Mouse (Mus musculus) stomach, postnatal 0 days (tissue): ENCODE results near the gene Wdr17. TPM values are rescaled to one million over a fixed set of nuclear protein-coding genes. Genes with fewer than 3 reads are reported as not detected.

Experiments
- ATAC-seq: fragments of 200-750 bp; cut with Nextera tagmentation; 2 replicates; pipeline ENCODE4 v1.8.0; 2017; ENCODE audit not compliant: low FRiP score, low TSS enrichment
- DNase-seq: peaks from one replicate; pipeline ENCODE4 v3.0.0-alpha.2; 2016; ENCODE audit warnings: low spot score
- H3K27ac ChIP-seq: fragments of 300-500 bp; sonication (generic); replicated peaks from 2 replicates; pipeline ENCODE4 v1.5.1; 2014; ENCODE audit warnings: mild to moderate bottlenecking, control low read depth
- H3K27me3 ChIP-seq: fragments of 300-500 bp; sonication (generic); 2 replicates; pipeline ENCODE4 v1.6.1; 2014; ENCODE audit warnings: low read length; ENCODE audit not compliant: control insufficient read depth, insufficient read depth
- H3K36me3 ChIP-seq: fragments of 300-500 bp; sonication (generic); 2 replicates; pipeline ENCODE4 v1.6.1; 2014; ENCODE audit warnings: low read length, mixed read lengths; ENCODE audit not compliant: control insufficient read depth, insufficient read depth
- H3K4me1 ChIP-seq: fragments of 300-500 bp; sonication (generic); replicated peaks from 2 replicates; pipeline ENCODE4 v1.6.1; 2014; ENCODE audit warnings: antibody characterized with exemption; ENCODE audit not compliant: control insufficient read depth, insufficient read depth
- H3K4me2 ChIP-seq: fragments of 300-500 bp; sonication (generic); replicated peaks from 2 replicates; pipeline ENCODE4 v1.6.1; 2014; ENCODE audit warnings: low read depth, mild to moderate bottlenecking, control low read depth, moderate library complexity
- H3K4me3 ChIP-seq: fragments of 300-500 bp; sonication (generic); 2 replicates; pipeline ENCODE4 v1.5.1; 2014; ENCODE audit warnings: low read depth, low read length, control low read depth
- H3K9ac ChIP-seq: fragments of 300-500 bp; sonication (generic); 2 replicates; pipeline ENCODE4 v1.6.1; 2014; ENCODE audit warnings: mild to moderate bottlenecking, low read length, control low read depth, mixed read lengths
- H3K9me3 ChIP-seq: fragments of 300-500 bp; sonication (generic); 2 replicates; pipeline ENCODE4 v1.6.1; 2016; ENCODE audit warnings: low read length; ENCODE audit not compliant: control insufficient read depth
- CTCF ChIP-seq: IDR thresholded peaks from 2 replicates; pipeline ENCODE4 v1.5.1; 2016; ENCODE audit warnings: antibody characterized with exemption, low read depth, mild to moderate bottlenecking, moderate library complexity
- EP300 ChIP-seq: optimal IDR thresholded peaks from 2 replicates; pipeline ENCODE3; 2016; ENCODE audit warnings: antibody characterized with exemption
- WGBS: fragments of 180-500 bp; shearing (Covaris S2); extraction: QIAGEN DNeasy Blood & Tissue Kit; methylation state at CpG from one replicate; pipeline ENCODE4 v1.1.7; 2014; 5-methylcytosine and 5-hydroxymethylcytosine counted together
- polyA plus RNA-seq: library from polyadenylated mRNA; unstranded; fragments of >200 nt; fragmentation: Nextera tagmentation; extraction: Ambion mirVana; gene quantifications from 2 replicates; pipeline ENCODE4 v1.2.1, GENCODE M21; 2015

Wdr17 gene
- polyA plus RNA-seq, 1 experiment from 2014 or later: 0.06 TPM

- Histone ChIP-seq H3K4me2 (peak within 1 kb of the TSS; percentile 53), H3K27me3 (no peaks in the 10 kb centered on the region), H3K27ac (no peak within 1 kb of the TSS), H3K9me3 (no peaks in the 10 kb centered on the region), H3K4me1 (no peaks in the 10 kb centered on the region), H3K4me3 (peak within 1 kb of the TSS; percentile 23; the same call in 1 of the 2 replicates), H3K36me3 (no peaks in the 10 kb centered on the region), H3K9ac (peak within 1 kb of the TSS; percentile 38; the same call in 1 of the 2 replicates)
- ATAC-seq (peak; percentile 32; the same call in 1 of the 2 replicates), DNase-seq (peak; percentile 32)
- WGBS: 12% methylated on average over 21 of the region's 21 CpGs
- no peak for TF ChIP-seq CTCF
- TF ChIP-seq EP300: no peak
Observed at GRCm38 (mm10) chr8:54600671-54601251, 286.2 kb downstream of the Wdr17 start, which contains the start of gene Spata4. Gene Spata4, plus strand, starts transcription at chr8:54600781.

- Histone ChIP-seq H3K9ac (no peak overlapping the region), H3K36me3 (no peaks in the 10 kb centered on the region), H3K4me1 (no peaks in the 10 kb centered on the region), H3K27me3 (no peaks in the 10 kb centered on the region), H3K27ac (no peak overlapping the region), H3K9me3 (no peaks in the 10 kb centered on the region), H3K4me2 (no peak overlapping the region), H3K4me3 (no peak overlapping the region)
- no peak for ATAC-seq
- 84% methylated on average over 2 of the region's 2 CpGs for WGBS
- no peak for DNase-seq
- no peak for TF ChIP-seq CTCF
- TF ChIP-seq EP300: no peak
Observed at GRCm38 (mm10) chr8:54597386-54597785, 289.6 kb downstream of the Wdr17 start.

- H3K9me3 ChIP-seq: no peaks in the 10 kb centered on the region
- ATAC-seq (no peak), DNase-seq (no peak)
- H3K27ac ChIP-seq: no peak overlapping the region
- no peaks in the 10 kb centered on the region for H3K36me3 ChIP-seq
- H3K4me1 ChIP-seq: no peaks in the 10 kb centered on the region
- H3K27me3 ChIP-seq: no peaks in the 10 kb centered on the region
- no peak for TF ChIP-seq EP300
- TF ChIP-seq CTCF: no peak
- H3K4me3 ChIP-seq: no peak overlapping the region
- H3K9ac ChIP-seq: no peak overlapping the region
- 80% methylated on average over 2 of the region's 2 CpGs for WGBS
- H3K4me2 ChIP-seq: no peak overlapping the region
Observed at GRCm38 (mm10) chr8:54596940-54597339, 290.0 kb downstream of the Wdr17 start.

- no peak overlapping the region for H3K9ac ChIP-seq
- H3K27me3 ChIP-seq: no peaks in the 10 kb centered on the region
- no peak for DNase-seq
- no peak for TF ChIP-seq CTCF
- TF ChIP-seq EP300: no peak
- H3K4me2 ChIP-seq: no peak overlapping the region
- 74% methylated on average over 2 of the region's 2 CpGs for WGBS
- H3K36me3 ChIP-seq: no peaks in the 10 kb centered on the region
- H3K4me3 ChIP-seq: no peak overlapping the region
- H3K27ac ChIP-seq: no peak overlapping the region
- no peaks in the 10 kb centered on the region for H3K9me3 ChIP-seq
- H3K4me1 ChIP-seq: no peaks in the 10 kb centered on the region
- no peak for ATAC-seq
Observed at GRCm38 (mm10) chr8:54596051-54596450, 290.9 kb downstream of the Wdr17 start.

- DNase-seq: no peak
- H3K27ac ChIP-seq: no peak overlapping the region
- WGBS: 72% methylated on average over 5 of the region's 5 CpGs
- H3K27me3 ChIP-seq: no peaks in the 10 kb centered on the region
- no peak overlapping the region for H3K9ac ChIP-seq
- no peaks in the 10 kb centered on the region for H3K36me3 ChIP-seq
- no peak for ATAC-seq
- H3K4me1 ChIP-seq: no peaks in the 10 kb centered on the region
- no peak overlapping the region for H3K4me3 ChIP-seq
- no peaks in the 10 kb centered on the region for H3K9me3 ChIP-seq
- H3K4me2 ChIP-seq: no peak overlapping the region
- TF ChIP-seq EP300: no peak
- TF ChIP-seq CTCF: no peak
Observed at GRCm38 (mm10) chr8:54594634-54595033, 292.4 kb downstream of the Wdr17 start.

- ATAC-seq: no peak
- H3K9ac ChIP-seq: no peak overlapping the region
- no peaks in the 10 kb centered on the region for H3K27me3 ChIP-seq
- no peaks in the 10 kb centered on the region for H3K9me3 ChIP-seq
- no peak overlapping the region for H3K27ac ChIP-seq
- H3K4me3 ChIP-seq: no peak overlapping the region
- DNase-seq: no peak
- no peak overlapping the region for H3K4me2 ChIP-seq
- H3K4me1 ChIP-seq: no peaks in the 10 kb centered on the region
- TF ChIP-seq CTCF: no peak
- TF ChIP-seq EP300: no peak
- 46% methylated on average over 1 of the region's 1 CpGs for WGBS
- H3K36me3 ChIP-seq: no peaks in the 10 kb centered on the region
Observed at GRCm38 (mm10) chr8:54582886-54583285, 304.1 kb downstream of the Wdr17 start.
